Mouse (Mus musculus): ENCODE data around the gene Tcf12. TPM values are rescaled to one million over a fixed set of nuclear protein-coding genes. Genes with fewer than 3 reads are reported as not detected.

The Tcf12 gene
- total RNA-seq, 2 experiments from 2014 or later: 42.9 to 48.7 TPM

DNA sequence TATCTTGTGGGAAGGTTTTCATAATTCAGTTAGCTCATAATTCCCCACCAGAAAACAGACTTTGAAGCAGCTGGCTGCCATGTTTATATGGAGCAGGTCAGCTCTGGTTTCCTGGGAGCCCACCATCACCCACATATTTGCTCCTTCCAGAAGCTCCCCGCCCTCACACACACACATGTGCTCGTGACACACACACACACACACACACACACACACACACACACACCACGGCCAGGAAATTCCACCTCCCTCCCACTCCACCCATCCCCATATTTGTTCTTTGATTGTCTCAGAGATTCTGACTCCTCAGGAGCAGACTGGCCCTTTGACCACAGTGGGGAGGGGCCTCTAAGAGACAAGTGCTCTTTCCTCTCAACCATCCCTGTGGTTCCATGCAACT is 289.7 kb downstream of the Tcf12 start:
- DNase-seq: no peak
- intact Hi-C loops (cut with DNase I; ENCODE audit: low total_unique reads): no loop called here

DNA sequence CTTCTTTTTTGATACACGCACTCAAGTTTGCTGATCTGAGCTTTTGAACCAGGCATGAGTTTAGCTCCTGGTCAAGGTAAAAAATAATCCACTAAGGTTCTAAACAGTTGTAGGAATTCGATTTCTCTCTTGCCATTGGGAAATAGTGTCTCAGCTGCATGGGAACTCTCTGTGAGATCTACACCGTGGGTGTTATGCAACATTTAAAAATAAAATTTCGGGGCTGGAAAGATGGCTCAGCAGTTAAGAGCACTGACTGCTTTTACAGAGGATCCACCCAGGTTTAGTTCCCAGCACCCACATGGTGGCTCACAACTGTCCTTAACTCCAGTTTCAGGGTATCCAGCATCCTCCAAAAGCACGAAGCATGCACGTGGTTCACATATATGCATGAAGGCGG is 293.2 kb downstream of the Tcf12 start:
- no peak for DNase-seq
- intact Hi-C loops (cut with DNase I; ENCODE audit: low total_unique reads): no loop called here

DNA sequence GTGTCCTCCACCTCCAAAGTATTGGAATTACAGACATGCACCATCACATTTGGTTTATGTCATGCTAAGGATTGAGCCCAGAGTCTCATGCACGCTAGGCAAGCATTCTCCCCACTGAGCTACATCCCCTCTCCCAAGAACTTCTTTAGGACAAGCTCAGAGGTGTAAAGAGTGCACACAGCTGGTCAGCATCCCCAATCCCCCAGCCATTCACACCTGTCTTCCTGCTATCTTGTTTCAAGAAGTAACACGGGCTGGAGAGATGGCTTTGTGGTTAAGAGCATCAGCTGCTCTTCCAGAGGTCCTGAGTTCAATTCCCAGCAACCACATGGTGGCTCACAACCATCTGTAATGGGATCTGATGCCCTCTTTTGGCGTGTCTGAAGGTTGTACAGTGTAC is 295.6 kb downstream of the Tcf12 start:
- intact Hi-C loops (cut with DNase I; ENCODE audit: low total_unique reads): no loop called here
- DNase-seq: no peak

- intact Hi-C loops (cut with DNase I; ENCODE audit: low total_unique reads): no loop called here
- no peak for DNase-seq
These were observed 298.1 kb downstream of the Tcf12 start for GRCm38 (mm10) chr9:71813565-71813964.

DNA sequence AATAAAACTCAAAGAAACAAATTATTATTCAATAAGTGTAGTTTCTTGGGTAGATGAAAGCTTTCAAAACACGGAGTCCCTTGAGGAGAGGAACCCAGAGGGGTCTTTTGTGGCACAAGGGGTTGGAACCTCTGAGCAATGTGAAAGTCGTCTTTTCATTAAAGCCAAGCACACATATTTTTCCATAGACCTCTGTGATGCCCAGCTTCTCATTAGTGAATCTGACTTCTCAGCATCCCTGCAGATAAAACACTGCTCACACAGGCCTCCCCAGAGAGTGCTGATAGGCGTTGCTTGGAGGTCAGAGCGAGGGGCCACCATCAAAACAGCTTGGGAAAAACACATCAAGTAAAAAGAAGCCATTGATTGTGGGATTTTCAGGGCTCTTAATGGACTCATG is 298.8 kb downstream of the Tcf12 start:
- DNase-seq: no peak
- intact Hi-C loops (cut with DNase I; ENCODE audit: low total_unique reads): no loop called here

GRCm38 (mm10) chr9:71812402-71812801 is 299.3 kb downstream of the Tcf12 start:
- intact Hi-C loops (cut with DNase I; ENCODE audit: low total_unique reads): no loop called here

DNA sequence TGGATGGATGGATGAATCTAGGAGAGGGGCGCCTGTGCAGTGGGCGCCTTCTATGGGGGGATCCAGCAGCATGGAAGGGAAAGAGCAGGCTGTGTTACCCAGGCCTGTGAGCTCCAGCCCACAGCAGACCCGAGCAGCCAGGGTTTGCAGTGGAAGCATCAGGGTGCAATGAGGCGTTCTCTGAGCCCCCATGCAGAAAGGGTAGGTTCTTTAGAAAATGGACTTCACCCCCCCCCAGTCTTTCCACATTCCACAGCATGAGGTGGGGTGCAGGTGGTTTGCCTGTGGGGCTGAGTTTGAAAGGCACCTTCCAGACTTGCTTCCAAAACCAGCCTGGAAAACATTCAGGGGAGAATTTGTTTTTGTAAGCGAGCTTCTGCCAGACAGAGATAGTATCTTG is 300.3 kb downstream of the Tcf12 start:
- no peak for DNase-seq
- intact Hi-C loops (cut with DNase I; ENCODE audit: low total_unique reads): no loop called here

More at GRCm38 (mm10) chr9:71812402-71812801, 299.3 kb downstream of the Tcf12 start:
- no peak for DNase-seq

DNA sequence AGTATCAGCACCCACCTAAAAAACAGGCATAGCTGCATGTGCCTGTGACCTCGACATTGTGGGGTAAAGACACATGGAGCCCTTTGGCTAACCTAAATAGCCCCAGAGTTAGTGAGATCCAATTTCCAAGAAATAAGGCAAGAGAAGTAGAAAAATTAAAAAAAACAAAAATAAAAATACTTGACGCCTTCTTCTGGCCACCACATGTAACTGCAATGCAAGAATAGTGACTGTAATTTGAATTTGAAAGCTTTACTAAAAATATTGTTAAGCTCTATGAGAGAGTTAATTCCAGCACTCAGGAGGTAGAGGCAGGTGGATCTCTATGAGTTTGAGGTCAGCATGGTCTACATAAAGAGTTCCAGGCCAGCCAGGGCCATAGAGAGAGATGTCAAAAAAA is 300.9 kb downstream of the Tcf12 start:
- intact Hi-C loops (cut with DNase I; ENCODE audit: low total_unique reads): no loop called here

GRCm38 (mm10) chr9:71808640-71809254 is 302.9 kb downstream of the Tcf12 start:
- intact Hi-C loops (cut with DNase I; ENCODE audit: low total_unique reads): no loop called here
- DNase-seq: no peak

More for the DNA sequence above, 300.9 kb downstream of the Tcf12 start:
- no peak for DNase-seq

- intact Hi-C loops (cut with DNase I; ENCODE audit: low total_unique reads): loop anchor here (2.0 kb wide), 1 partner anchor 161 kb away; no protein-coding TSS in a partner anchor
- DNase-seq: no peak
These were observed 303.9 kb downstream of the Tcf12 start for GRCm38 (mm10) chr9:71807801-71808200.

GRCm38 (mm10) chr9:71806422-71806805 is 305.3 kb downstream of the Tcf12 start:
- DNase-seq: peak; percentile 78
- intact Hi-C loops (cut with DNase I; ENCODE audit: low total_unique reads): loop anchor here (2.0 kb wide), 1 partner anchor 160 kb away; no protein-coding TSS in a partner anchor

- intact Hi-C loops (cut with DNase I; ENCODE audit: low total_unique reads): loop anchor here (2.0 kb wide), 1 partner anchor 159 kb away; no protein-coding TSS in a partner anchor
- no peak for DNase-seq
These were observed 305.8 kb downstream of the Tcf12 start for GRCm38 (mm10) chr9:71805646-71806421.

GRCm38 (mm10) chr9:71804116-71804515 is 307.6 kb downstream of the Tcf12 start:
- intact Hi-C loops (cut with DNase I; ENCODE audit: low total_unique reads): no loop called here

GRCm38 (mm10) chr9:71803281-71803680 is 308.4 kb downstream of the Tcf12 start:
- DNase-seq: no peak
- intact Hi-C loops (cut with DNase I; ENCODE audit: low total_unique reads): no loop called here

More at GRCm38 (mm10) chr9:71804116-71804515, 307.6 kb downstream of the Tcf12 start:
- no peak for DNase-seq

DNA sequence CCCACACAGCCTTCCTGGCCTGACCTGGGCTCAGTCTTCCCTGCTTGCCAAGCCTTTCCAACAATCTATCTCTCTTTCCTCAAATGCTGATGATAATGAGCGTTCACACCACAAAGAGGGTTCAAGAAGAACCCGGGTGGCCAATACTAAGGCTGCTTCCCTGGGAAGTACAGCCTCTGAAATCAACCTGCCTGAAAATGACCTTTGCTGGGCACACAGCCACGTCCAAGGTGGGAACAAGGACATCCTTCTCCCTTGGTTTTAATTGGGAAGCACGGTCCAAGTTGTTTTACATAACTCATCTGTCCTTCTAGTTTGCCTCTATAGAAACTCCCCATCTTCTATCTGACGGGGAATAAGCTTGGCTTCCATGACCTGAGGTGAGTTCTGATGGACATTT is 312.1 kb downstream of the Tcf12 start:
- DNase-seq: no peak
- intact Hi-C loops (cut with DNase I; ENCODE audit: low total_unique reads): no loop called here

GRCm38 (mm10) chr9:71798176-71798575 is 313.5 kb downstream of the Tcf12 start:
- DNase-seq: no peak
- intact Hi-C loops (cut with DNase I; ENCODE audit: low total_unique reads): no loop called here

Small RNA genes lying within 50 kb of the gene (microRNA-seq; reads per million reads assigned to microRNA genes)
- 0 reads per million in 2 experiments for gene Gm27450

Other genes with a start within 250 kb of the Tcf12 start
- 10 to 100 TPM; 12.7 to 13.7 TPM for gene Zfp280d, start 163.0 kb upstream of the Tcf12 start, total RNA-seq (2021)

Data from gastrocnemius, postnatal 14 days (tissue).